Mouse (Mus musculus): ENCODE measurements at regions not wholly inside any gene's neighbourhood (a gene's known extent, or its start where the extent isn't known, plus 50 kb on each side); places are given as distances from the start of the nearest gene placed in this dataset.

GRCm38 (mm10) chr13:5587196-5587595, 274.1 kb upstream of the Klf6 start:
- H3K4me3 ChIP-seq (ENCODE audit: insufficient read depth, low read length), result no peak overlapping the region
- H3K27ac ChIP-seq (ENCODE audit: insufficient read depth, low read depth, low read length), result no peak overlapping the region
- no peak for TF ChIP-seq CTCF (IDR thresholded peaks at IDR 0.05; ENCODE audit: low read depth, low read length)
- TF ChIP-seq POLR2A (IDR thresholded peaks at IDR 0.05; ENCODE audit: borderline replicate concordance, low read depth, low read length), result no peak
- peaks cover 8% of the 10 kb centered on the region for H3K4me1 ChIP-seq (ENCODE audit: control insufficient read depth, insufficient read depth, low read length)

GRCm38 (mm10) chr13:5591286-5591685, 270.0 kb upstream of the Klf6 start:
- H3K4me3 ChIP-seq (ENCODE audit: insufficient read depth, low read length), result no peak overlapping the region
- TF ChIP-seq CTCF (IDR thresholded peaks at IDR 0.05; ENCODE audit: low read depth, low read length) (no peak), POLR2A (IDR thresholded peaks at IDR 0.05; ENCODE audit: borderline replicate concordance, low read depth, low read length) (no peak)
- peaks cover 14% of the 10 kb centered on the region for H3K4me1 ChIP-seq (ENCODE audit: control insufficient read depth, insufficient read depth, low read length)
- no peak overlapping the region for H3K27ac ChIP-seq (ENCODE audit: insufficient read depth, low read depth, low read length)

DNA sequence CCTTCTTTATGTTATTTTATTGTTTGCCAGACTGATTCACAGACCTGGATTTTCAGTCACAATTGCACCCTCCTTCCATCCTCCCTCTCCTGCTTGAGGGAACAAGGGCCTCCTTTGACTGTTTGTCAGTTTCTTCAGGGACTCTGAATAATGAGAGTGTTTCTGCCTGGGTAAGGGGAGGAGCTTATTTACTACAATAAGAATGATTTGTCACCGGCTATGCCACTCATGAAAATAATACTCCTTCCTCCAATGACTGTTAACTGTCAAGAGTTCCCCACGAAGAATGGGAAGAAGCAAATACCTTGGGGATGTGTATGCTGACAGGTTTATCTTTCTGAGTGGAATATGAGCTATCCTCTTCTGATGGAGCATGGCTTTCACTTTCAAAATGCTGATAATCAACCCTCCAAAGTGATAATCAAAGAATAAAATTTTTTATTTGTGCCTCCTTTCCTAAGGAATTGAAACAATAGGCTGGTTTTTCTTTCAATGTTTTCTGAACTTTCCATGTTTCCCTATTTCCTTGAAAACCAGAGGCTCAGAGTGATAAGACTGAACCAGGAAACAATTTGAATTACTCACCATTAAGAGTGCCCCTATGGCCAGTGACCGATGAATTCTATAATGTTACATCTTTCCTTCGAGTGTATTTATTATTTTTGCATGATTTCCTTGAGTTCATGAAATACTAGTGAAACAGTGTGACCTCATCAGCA, 269.3 kb upstream of the Klf6 start:
- Histone ChIP-seq H3K4me3 (ENCODE audit: insufficient read depth, low read length) (no peak overlapping the region), H3K4me1 (ENCODE audit: control insufficient read depth, insufficient read depth, low read length) (peaks cover 14% of the 10 kb centered on the region), H3K27ac (ENCODE audit: insufficient read depth, low read depth, low read length) (peak overlapping the region; percentile 47)
- TF ChIP-seq CTCF (IDR thresholded peaks at IDR 0.05; ENCODE audit: low read depth, low read length) (no peak), POLR2A (IDR thresholded peaks at IDR 0.05; ENCODE audit: borderline replicate concordance, low read depth, low read length) (no peak)

DNA sequence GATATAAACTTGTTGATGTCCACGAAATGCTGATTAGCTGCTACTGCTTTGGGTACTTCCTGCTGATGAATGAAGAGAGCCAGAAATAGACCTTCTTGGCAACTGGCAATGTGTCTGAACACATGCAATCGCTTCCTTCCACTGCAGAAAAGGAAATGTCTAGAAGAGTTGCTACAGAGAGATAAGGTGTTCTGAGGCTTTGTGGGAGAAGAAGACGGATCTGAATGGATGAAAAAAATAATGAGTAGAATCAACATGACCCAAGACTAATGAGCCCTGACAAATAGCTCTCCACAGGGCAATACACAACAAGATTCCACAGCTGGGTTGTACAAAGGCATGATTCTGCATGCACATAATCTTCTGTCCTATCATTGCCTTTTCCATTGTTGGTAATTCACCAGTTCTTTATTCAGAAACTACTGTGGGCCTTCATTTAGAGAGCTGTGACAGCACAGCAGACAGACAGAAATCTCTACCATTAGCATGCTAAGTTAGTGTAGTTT, 268.7 kb upstream of the Klf6 start:
- Histone ChIP-seq H3K27ac (ENCODE audit: insufficient read depth, low read depth, low read length) (peak overlapping the region; percentile 81), H3K4me3 (ENCODE audit: insufficient read depth, low read length) (no peak overlapping the region), H3K4me1 (ENCODE audit: control insufficient read depth, insufficient read depth, low read length) (peaks cover 14% of the 10 kb centered on the region)
- TF ChIP-seq POLR2A (IDR thresholded peaks at IDR 0.05; ENCODE audit: borderline replicate concordance, low read depth, low read length), result no peak

- TF ChIP-seq POLR2A (IDR thresholded peaks at IDR 0.05; ENCODE audit: borderline replicate concordance, low read depth, low read length) (no peak), CTCF (IDR thresholded peaks at IDR 0.05; ENCODE audit: low read depth, low read length) (no peak)
- Histone ChIP-seq H3K4me1 (ENCODE audit: control insufficient read depth, insufficient read depth, low read length) (peaks cover 25% of the 10 kb centered on the region), H3K4me3 (ENCODE audit: insufficient read depth, low read length) (no peak overlapping the region), H3K27ac (ENCODE audit: insufficient read depth, low read depth, low read length) (no peak overlapping the region; the same call in 1 of the 2 replicates)
Observed at GRCm38 (mm10) chr13:5601648-5602047, 259.6 kb upstream of the Klf6 start.

DNA sequence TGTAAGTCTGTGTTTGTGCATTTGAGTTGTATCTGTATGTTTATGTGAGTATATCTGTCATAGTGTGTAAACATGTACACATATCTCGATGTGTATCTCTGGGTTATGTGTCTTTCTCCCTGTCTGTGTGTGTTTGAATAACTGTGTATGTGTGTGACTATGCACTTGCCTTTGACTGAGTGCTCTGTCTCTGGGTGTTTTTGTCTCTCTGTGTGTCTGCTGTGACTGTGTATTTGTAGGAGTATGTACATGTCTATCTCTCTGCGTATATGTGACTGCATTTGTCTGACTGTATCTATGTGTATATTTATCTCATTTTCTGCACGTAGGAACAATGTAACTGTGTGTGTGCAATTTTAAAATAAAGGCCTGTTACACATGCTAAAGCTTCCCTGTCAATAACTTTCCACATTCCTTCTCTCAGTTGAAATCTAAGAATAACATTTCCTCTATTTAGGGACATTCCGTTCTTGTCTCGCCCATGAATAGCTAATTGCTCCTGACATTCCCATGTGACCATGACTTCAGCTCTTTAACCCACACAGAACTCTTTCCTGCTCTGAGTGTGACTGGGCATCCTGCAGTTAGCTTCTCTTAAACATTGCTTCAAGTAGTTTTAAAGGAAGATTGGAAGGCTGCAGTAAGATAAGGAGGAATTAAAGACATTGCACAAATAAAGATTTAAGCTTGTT, 257.2 kb upstream of the Klf6 start:
- H3K4me3 ChIP-seq (ENCODE audit: insufficient read depth, low read length), result no peak overlapping the region
- TF ChIP-seq CTCF (IDR thresholded peaks at IDR 0.05; ENCODE audit: low read depth, low read length) (no peak), POLR2A (IDR thresholded peaks at IDR 0.05; ENCODE audit: borderline replicate concordance, low read depth, low read length) (no peak)
- peaks cover 26% of the 10 kb centered on the region for H3K4me1 ChIP-seq (ENCODE audit: control insufficient read depth, insufficient read depth, low read length)
- H3K27ac ChIP-seq (ENCODE audit: insufficient read depth, low read depth, low read length), result peak overlapping the region; percentile 96

- H3K27ac ChIP-seq (ENCODE audit: insufficient read depth, low read depth, low read length), result peak overlapping the region; percentile 96
- peaks cover 26% of the 10 kb centered on the region for H3K4me1 ChIP-seq (ENCODE audit: control insufficient read depth, insufficient read depth, low read length)
- H3K4me3 ChIP-seq (ENCODE audit: insufficient read depth, low read length), result no peak overlapping the region
- no peak for TF ChIP-seq POLR2A (IDR thresholded peaks at IDR 0.05; ENCODE audit: borderline replicate concordance, low read depth, low read length)
Observed at GRCm38 (mm10) chr13:5605418-5605817, 255.9 kb upstream of the Klf6 start.

DNA sequence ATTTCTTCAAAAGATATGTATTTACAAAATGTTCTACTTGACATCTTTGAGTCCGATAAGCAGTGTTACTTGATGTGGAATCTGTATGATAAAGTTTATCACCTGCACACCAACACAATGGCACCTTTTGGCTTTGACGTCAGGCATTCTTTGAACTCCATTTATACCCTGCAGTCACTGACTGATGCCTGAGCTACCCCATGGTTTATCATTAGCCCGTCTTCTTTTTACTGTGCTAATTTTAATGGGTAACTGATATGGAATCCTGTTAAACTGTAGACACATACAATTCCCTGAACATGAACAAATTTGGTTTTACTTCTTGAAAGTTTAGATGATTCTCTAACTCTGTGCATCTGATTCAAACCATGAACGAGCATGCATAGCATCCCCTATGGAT, 253.8 kb upstream of the Klf6 start:
- TF ChIP-seq CTCF (IDR thresholded peaks at IDR 0.05; ENCODE audit: low read depth, low read length), result no peak
- no peak for TF ChIP-seq POLR2A (IDR thresholded peaks at IDR 0.05; ENCODE audit: borderline replicate concordance, low read depth, low read length)
- Histone ChIP-seq H3K27ac (ENCODE audit: insufficient read depth, low read depth, low read length) (no peak overlapping the region), H3K4me1 (ENCODE audit: control insufficient read depth, insufficient read depth, low read length) (peaks cover 23% of the 10 kb centered on the region), H3K4me3 (ENCODE audit: insufficient read depth, low read length) (no peak overlapping the region)

GRCm38 (mm10) chr13:5614186-5614737, 247.0 kb upstream of the Klf6 start:
- Histone ChIP-seq H3K4me1 (ENCODE audit: control insufficient read depth, insufficient read depth, low read length) (peaks cover 22% of the 10 kb centered on the region), H3K27ac (ENCODE audit: insufficient read depth, low read depth, low read length) (peak overlapping the region; percentile 95), H3K4me3 (ENCODE audit: insufficient read depth, low read length) (no peak overlapping the region)
- TF ChIP-seq POLR2A (IDR thresholded peaks at IDR 0.05; ENCODE audit: borderline replicate concordance, low read depth, low read length) (no peak), CTCF (IDR thresholded peaks at IDR 0.05; ENCODE audit: low read depth, low read length) (no peak)

DNA sequence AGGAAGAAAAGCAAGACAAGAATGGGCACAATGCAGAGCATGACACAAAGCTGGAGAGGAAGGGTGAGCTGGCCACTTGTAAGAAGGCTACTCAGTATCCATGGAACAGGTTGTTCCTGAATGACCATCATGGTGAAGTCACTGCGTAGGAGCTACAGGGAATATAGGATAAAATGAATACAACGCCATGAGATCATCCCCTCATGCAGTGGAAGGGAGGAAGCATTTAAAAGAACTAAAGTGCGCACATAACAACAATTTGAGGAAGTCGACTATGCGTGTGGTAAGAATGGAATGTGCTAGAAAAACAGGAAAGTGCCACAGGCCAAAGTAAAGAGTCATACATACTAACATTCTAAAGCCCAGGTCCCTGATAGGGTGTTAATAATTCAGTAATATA, 246.4 kb upstream of the Klf6 start:
- peaks cover 22% of the 10 kb centered on the region for H3K4me1 ChIP-seq (ENCODE audit: control insufficient read depth, insufficient read depth, low read length)
- peak overlapping the region; percentile 95 for H3K27ac ChIP-seq (ENCODE audit: insufficient read depth, low read depth, low read length)
- TF ChIP-seq POLR2A (IDR thresholded peaks at IDR 0.05; ENCODE audit: borderline replicate concordance, low read depth, low read length), result no peak
- no peak overlapping the region for H3K4me3 ChIP-seq (ENCODE audit: insufficient read depth, low read length)

Data from bone marrow macrophage, adult 2 months (primary cell).